Mouse (Mus musculus) bone marrow, adult 2 months (tissue): ENCODE results near the gene Thsd7a. TPM values are rescaled to one million over a fixed set of nuclear protein-coding genes. Genes with fewer than 3 reads are reported as not detected.

ENCODE experiments used
- H3K27ac ChIP-seq: fragments of 200-500 bp; 2 replicates; pipeline ENCODE4 v1.5.1; 2012; ENCODE audit warnings: low read depth, mild to moderate bottlenecking, control low read depth, inconsistent platforms, low read length; ENCODE audit not compliant: control insufficient read depth, poor library complexity, insufficient read depth
- H3K4me1 ChIP-seq: fragments of 200-500 bp; 2 replicates; pipeline ENCODE4 v1.6.1; 2011; ENCODE audit warnings: low read length; ENCODE audit not compliant: control insufficient read depth, insufficient read depth
- H3K4me3 ChIP-seq: fragments of 200-500 bp; replicated peaks from 2 replicates; pipeline ENCODE3; 2011; ENCODE audit warnings: mild to moderate bottlenecking, low read depth, low read length, control low read depth; ENCODE audit not compliant: control insufficient read depth
- CTCF ChIP-seq: fragments of 200-500 bp; IDR thresholded peaks from 2 replicates; pipeline ENCODE4 v1.5.1; 2011; ENCODE audit warnings: low read length, control low read depth; ENCODE audit not compliant: control insufficient read depth, insufficient read depth
- POLR2A ChIP-seq: fragments of 200-500 bp; IDR thresholded peaks from 2 replicates; pipeline ENCODE4 v1.6.1; 2011; ENCODE audit warnings: low read depth, mild to moderate bottlenecking, control low read depth, low read length, borderline replicate concordance; ENCODE audit not compliant: control insufficient read depth
- WGBS: fragments of 180-500 bp; shearing (Covaris S2); methylation state at CpG from one replicate; pipeline ENCODE4 v1.1.7; 2018; 5-methylcytosine and 5-hydroxymethylcytosine counted together
- polyA plus RNA-seq: library from polyadenylated mRNA; stranded (reverse); fragments of >200 nt; gene quantifications from 2 replicates; pipeline ENCODE4 v1.2.4, GENCODE M21; 2011; ENCODE audit warnings: low replicate concordance; ENCODE audit not compliant: missing spikeins, insufficient read depth, insufficient read length

Thsd7a gene
- polyA plus RNA-seq, result 1.6 and 1.7 TPM in 2 replicates

GRCm38 (mm10) chr6:12748787-12749530 is at the start of gene Thsd7a:
Thsd7a (minus strand) TSS chr6:12749410.
- TF ChIP-seq CTCF (no peak), POLR2A (no peak)
- 3% methylated on average over 56 of the region's 56 CpGs for WGBS
- H3K27ac ChIP-seq, result no peak within 1 kb of the TSS; the same call in 1 of the 2 replicates
- H3K4me1 ChIP-seq, result no peaks in the 10 kb centered on the region
- H3K4me3 ChIP-seq, result no peak within 1 kb of the TSS

DNA sequence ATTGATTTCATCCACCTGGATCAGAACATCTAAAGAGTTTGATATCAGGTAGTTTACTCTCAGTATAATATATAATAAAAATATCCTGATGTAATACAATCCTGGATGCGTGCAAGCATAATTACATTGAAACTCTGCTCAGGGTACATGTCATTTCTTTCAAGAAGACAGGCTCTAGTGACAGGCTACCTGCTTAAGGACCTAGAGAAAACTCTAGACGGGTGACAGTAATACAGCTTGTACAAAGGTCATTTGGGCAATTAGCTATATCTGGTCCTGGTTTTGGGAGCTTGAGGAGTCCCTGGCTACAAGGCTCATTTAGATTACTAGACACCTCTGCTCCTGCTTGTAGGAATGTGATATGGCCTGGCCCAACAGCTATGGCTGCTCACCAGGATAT is 37.9 kb upstream of the Thsd7a start:
- WGBS, result 77% methylated on average over 2 of the region's 2 CpGs
- TF ChIP-seq POLR2A, result no peak
- no peak for TF ChIP-seq CTCF
- no peak overlapping the region for H3K27ac ChIP-seq
- no peak overlapping the region for H3K4me3 ChIP-seq
- no peaks in the 10 kb centered on the region for H3K4me1 ChIP-seq

DNA sequence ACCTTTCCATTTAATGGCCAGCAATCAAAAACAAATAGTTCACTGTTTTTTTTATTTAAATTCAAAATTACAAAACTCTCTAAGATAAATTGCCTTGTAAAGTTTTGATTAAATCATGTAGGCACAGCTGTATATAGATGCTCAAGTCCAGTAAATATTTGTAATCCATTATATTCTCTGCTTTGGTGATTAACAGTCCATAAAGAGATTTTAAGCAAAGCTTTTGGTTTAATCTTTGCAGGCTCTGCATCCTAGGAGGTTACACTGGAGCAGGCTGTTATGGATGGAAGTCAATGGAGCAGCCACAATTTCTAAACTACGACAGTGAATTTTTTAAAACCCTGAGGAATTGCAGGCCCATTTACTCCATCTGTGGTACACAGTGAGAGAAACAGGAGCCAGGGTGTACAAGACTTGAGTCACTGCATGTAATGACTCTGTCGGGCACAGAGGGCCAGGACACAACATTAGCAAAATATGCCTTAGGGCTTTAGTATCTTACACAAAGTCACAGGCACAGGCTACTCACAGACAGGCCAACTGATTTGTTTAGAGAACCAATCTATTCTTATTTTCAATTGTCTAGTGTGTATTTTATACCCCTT is 37.3 kb upstream of the Thsd7a start:
- 67% methylated on average over 2 of the region's 2 CpGs for WGBS
- no peaks in the 10 kb centered on the region for H3K4me1 ChIP-seq
- TF ChIP-seq POLR2A (no peak), CTCF (no peak)
- H3K4me3 ChIP-seq, result no peak overlapping the region
- H3K27ac ChIP-seq, result no peak overlapping the region

DNA sequence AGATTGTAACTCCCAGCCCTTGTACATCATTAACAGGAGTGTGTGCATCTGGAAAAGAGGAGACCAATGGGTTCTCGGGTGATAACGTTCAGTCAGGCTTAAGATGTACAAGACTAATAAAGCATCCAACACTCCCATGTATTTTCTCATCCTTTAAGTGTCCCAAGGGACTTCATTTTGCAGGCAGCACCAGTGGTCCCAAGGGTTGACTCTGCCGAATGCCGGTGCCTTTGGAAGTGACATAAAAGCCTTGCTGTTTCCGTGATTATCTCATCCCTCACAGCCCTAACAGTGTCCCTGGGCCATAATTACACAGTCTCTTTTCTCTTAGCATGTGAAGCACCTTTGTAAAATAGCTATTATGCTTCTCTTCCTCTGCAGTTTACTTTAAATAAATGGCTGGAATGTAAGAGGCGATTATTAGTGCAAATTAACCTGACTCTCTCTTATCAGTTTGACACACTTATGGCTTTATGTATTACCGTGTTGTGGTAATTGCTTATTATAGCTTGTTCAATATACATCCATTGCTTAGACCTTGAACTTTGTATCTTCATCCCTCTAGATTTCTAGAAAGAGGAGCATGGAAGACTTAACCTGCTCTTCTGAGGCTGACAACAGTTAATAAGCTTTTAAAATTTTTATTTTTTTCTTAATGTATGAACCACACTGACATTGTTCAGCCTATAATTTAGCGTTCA is 35.9 kb upstream of the Thsd7a start:
- TF ChIP-seq CTCF, result no peak
- Histone ChIP-seq H3K27ac (no peak overlapping the region), H3K4me3 (no peak overlapping the region), H3K4me1 (no peaks in the 10 kb centered on the region)
- WGBS, result 84% methylated on average over 8 of the region's 8 CpGs

GRCm38 (mm10) chr6:12772799-12773198 is 23.6 kb upstream of the Thsd7a start:
- WGBS, result 55% methylated on average over 2 of the region's 2 CpGs
- H3K27ac ChIP-seq, result no peak overlapping the region
- TF ChIP-seq POLR2A, result no peak
- no peak for TF ChIP-seq CTCF
- H3K4me3 ChIP-seq, result no peak overlapping the region
- no peaks in the 10 kb centered on the region for H3K4me1 ChIP-seq

DNA sequence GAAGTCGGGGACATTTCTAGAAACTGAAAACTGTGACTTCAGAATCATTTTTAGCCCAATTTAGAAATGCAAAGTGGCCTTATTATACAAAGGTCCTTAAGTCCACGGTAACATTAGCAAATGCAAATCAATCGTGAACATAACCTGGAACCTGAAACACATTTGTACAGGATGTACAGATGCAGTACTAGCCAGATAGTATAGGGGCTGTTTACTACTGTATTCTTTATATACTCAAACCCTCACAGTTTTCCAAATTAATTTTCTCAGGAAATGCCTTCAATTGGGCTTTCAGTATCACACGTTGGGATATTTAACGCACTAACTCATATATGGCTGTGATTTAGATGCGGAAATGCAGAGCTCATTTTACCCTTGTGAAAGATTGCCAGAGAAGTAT is 16.0 kb upstream of the Thsd7a start:
- WGBS, result 75% methylated on average over 6 of the region's 6 CpGs
- no peak for TF ChIP-seq POLR2A
- no peak for TF ChIP-seq CTCF
- no peak overlapping the region for H3K4me3 ChIP-seq
- no peaks in the 10 kb centered on the region for H3K4me1 ChIP-seq
- no peak overlapping the region for H3K27ac ChIP-seq

GRCm38 (mm10) chr6:12764606-12765005 is 15.4 kb upstream of the Thsd7a start:
- TF ChIP-seq POLR2A (no peak), CTCF (no peak)
- H3K4me3 ChIP-seq, result no peak overlapping the region
- WGBS, result 76% methylated on average over 1 of the region's 1 CpGs
- H3K4me1 ChIP-seq, result no peaks in the 10 kb centered on the region
- no peak overlapping the region for H3K27ac ChIP-seq

- Histone ChIP-seq H3K4me3 (no peak overlapping the region), H3K4me1 (no peaks in the 10 kb centered on the region), H3K27ac (no peak overlapping the region)
- 79% methylated on average over 3 of the region's 3 CpGs for WGBS
- no peak for TF ChIP-seq CTCF
- no peak for TF ChIP-seq POLR2A
Observed at GRCm38 (mm10) chr6:12763816-12764215, 14.6 kb upstream of the Thsd7a start.
